Mouse (Mus musculus) MEL (cell line): ENCODE data around the gene Tert.

ENCODE experiments used
- CHD1 ChIP-seq: IDR thresholded peaks from 2 replicates; pipeline ENCODE4 v1.6.1; 2012; ENCODE audit warnings: low read depth, mild to moderate bottlenecking, inconsistent platforms, low read length, improper control_type of control experiment
- CTCF ChIP-seq, 3 experiments: IDR thresholded peaks in 2 of 3; conservative IDR thresholded peaks in 1 of 3; 2 replicates each; pipeline ENCODE4 v1.5.1; 2011 to 2012; ENCODE audit warnings: low read length in 3 of 3, low read depth in 2 of 3, mild to moderate bottlenecking in 2 of 3, improper control_type of control experiment in 1 of 3, inconsistent platforms in 1 of 3, mixed read lengths in 1 of 3, moderate library complexity in 1 of 3; ENCODE audit not compliant: control insufficient read depth in 1 of 3, insufficient read depth in 1 of 3, poor library complexity in 1 of 3, severe bottlenecking in 1 of 3
- EP300 ChIP-seq, 2 experiments: IDR thresholded peaks; 2 replicates each; pipeline ENCODE4 v1.6.1; 2011; ENCODE audit warnings: improper control_type of control experiment in 2 of 2, low read length in 2 of 2, low read depth in 1 of 2, mild to moderate bottlenecking in 1 of 2
- ETS1 ChIP-seq: IDR thresholded peaks from 2 replicates; pipeline ENCODE4 v1.6.1; 2012; ENCODE audit warnings: low read depth, mild to moderate bottlenecking, inconsistent platforms, low read length, improper control_type of control experiment, moderate library complexity
- MAFK ChIP-seq: IDR thresholded peaks from 2 replicates; pipeline ENCODE4 v1.6.1; 2011; ENCODE audit warnings: low read depth, mild to moderate bottlenecking, low read length, improper control_type of control experiment, borderline replicate concordance
- POLR2A ChIP-seq, 2 experiments: IDR thresholded peaks; 2 replicates each; pipeline ENCODE4 v1.6.1; 2011 to 2012; ENCODE audit warnings: low read length in 2 of 2, mild to moderate bottlenecking in 2 of 2, control low read depth in 1 of 2, improper control_type of control experiment in 1 of 2, low read depth in 1 of 2, moderate library complexity in 1 of 2; ENCODE audit not compliant: control insufficient read depth in 1 of 2, insufficient read depth in 1 of 2, poor library complexity in 1 of 2
- TCF12 ChIP-seq: IDR thresholded peaks from 2 replicates; pipeline ENCODE4 v1.6.1; 2014; ENCODE audit warnings: low read depth, mild to moderate bottlenecking, inconsistent platforms, low read length, improper control_type of control experiment, moderate library complexity
- USF1 ChIP-seq: IDR thresholded peaks from 2 replicates; pipeline ENCODE4 v1.6.1; 2014; ENCODE audit warnings: low read depth, mild to moderate bottlenecking, inconsistent platforms, low read length, improper control_type of control experiment, moderate library complexity

GRCm38 (mm10) chr13:73604156-73604957 is 22.4 kb upstream of the Tert start:
- no peak; a peak in 1 of 4 replicates for TF ChIP-seq EP300 (IDR thresholded peaks at IDR 0.05; ENCODE audit: low read depth in 1 of 2, low read length in 2 of 2)
- TF ChIP-seq POLR2A (IDR thresholded peaks at IDR 0.05; ENCODE audit: control insufficient read depth in 1 of 2, insufficient read depth in 1 of 2, low read depth in 1 of 2, low read length in 2 of 2, poor library complexity in 1 of 2): no peak; a peak in 2 of 4 replicates
- no peak for TF ChIP-seq USF1
- TF ChIP-seq ETS1: no peak
- TF ChIP-seq MAFK: no peak
- no peak for TF ChIP-seq CHD1
- TF ChIP-seq CTCF (IDR thresholded peaks at IDR 0.05 in 2 of 3, conservative IDR thresholded peaks at IDR 0.05 in 1 of 3; ENCODE audit: control insufficient read depth in 1 of 3, insufficient read depth in 1 of 3, low read depth in 2 of 3, low read length in 3 of 3, poor library complexity in 1 of 3, severe bottlenecking in 1 of 3): no peak
- no peak for TF ChIP-seq TCF12
